ENCODE assay signal across 8 mouse cellular contexts in the genomic region with DNA sequence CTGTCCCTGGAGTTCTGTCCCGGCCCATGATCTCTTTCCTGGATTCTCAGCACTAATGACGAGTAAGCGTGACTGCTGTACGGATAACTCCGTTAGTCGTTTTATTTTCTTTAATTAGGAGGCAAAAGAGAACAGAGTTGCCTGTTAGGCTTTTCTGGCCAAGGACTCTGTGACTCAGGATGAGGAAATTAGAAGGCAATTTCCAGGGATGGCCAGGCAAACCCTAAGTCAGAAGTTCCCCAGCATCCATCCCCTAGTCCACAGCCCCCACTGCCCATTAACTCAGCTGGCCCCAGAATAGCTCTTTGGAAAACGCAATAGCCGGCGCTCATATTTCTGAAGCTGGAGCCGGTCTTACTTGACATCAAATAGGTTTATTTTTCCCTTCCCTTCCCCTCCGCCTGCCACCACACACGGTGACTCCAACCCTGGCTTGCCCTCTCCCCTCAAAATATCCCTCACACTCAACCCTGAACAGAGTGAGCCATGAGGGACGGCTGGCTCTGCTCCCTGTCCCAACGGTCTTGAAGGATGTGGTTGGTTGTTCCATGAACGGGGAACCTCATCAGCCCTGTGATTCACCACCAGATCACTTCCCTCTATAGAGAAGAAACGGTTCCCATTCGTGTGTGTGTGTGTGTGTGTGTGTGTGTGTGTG. TPM values are rescaled to one million over a fixed set of nuclear protein-coding genes. Genes with fewer than 3 reads are reported as not detected.
DNase-seq lines count a peak whose midpoint lies in the region; ATAC-seq and TF ChIP-seq lines count a peak whose summit lies in the region.
"Had no signal": no experiment of that assay in that cellular context is flagged by ENCODE, and none has a peak within 500 bp of the region (broad histone marks: within the 10 kb centered on the region; RNA-seq: fewer than 3 reads in every experiment).

No protein-coding gene starts in this region.

- peaks cover 4% of the 10 kb centered on the region; the same call in 1 of the 2 replicates for H3K9me3 ChIP-seq in embryonic facial prominence, embryonic 10.5 days
- no peaks in the 10 kb centered on the region for H3K9me3 ChIP-seq in heart, embryonic 16.5 days (replicated peaks; ENCODE audit: control insufficient read depth, low read length)
- no peaks in the 10 kb centered on the region for H3K9me3 ChIP-seq in hindbrain, embryonic 14.5 days (ENCODE audit: control insufficient read depth, low read length)
- H3K9me3 ChIP-seq: embryonic facial prominence, embryonic 15.5 days had no signal

- ATAC-seq in heart, embryonic 16.5 days (replicated peaks; ENCODE audit: extremely low read depth, insufficient read depth, low FRiP score) = no peak
- no peak for ATAC-seq in hindbrain, embryonic 14.5 days (ENCODE audit: low FRiP score)

- TF ChIP-seq POLR2A in liver, adult 2 months (IDR thresholded peaks at IDR 0.05; ENCODE audit: extremely low read depth, insufficient read depth, low read length) = no peak

- peak overlapping the region; percentile 23; the same call in 1 of the 2 replicates for H3K4me2 ChIP-seq in heart, embryonic 16.5 days (ENCODE audit: low read depth, low read length)
- H3K4me2 ChIP-seq in hindbrain, embryonic 14.5 days (replicated peaks) = no peak overlapping the region
- H3K4me2 ChIP-seq: embryonic facial prominence, embryonic 15.5 days had no signal

- peaks cover 36% of the 10 kb centered on the region; the same call in 1 of the 2 replicates for H3K79me2 ChIP-seq in liver, adult 2 months (ENCODE audit: control insufficient read depth, insufficient read depth, low read length)

- peak overlapping the region; percentile 77 for H3K27ac ChIP-seq in liver, adult 2 months (replicated peaks; ENCODE audit: insufficient read depth, low read depth, low read length)
- H3K27ac ChIP-seq in embryonic facial prominence, embryonic 10.5 days (replicated peaks) = 0 out of 2 replicates have a peak overlapping the region, but pooled peaks have one; percentile 36
- peak overlapping the region; percentile 51 for H3K27ac ChIP-seq in heart, embryonic 16.5 days (ENCODE audit: low read length)
- H3K27ac ChIP-seq in hindbrain, embryonic 14.5 days = no peak overlapping the region
- H3K27ac ChIP-seq: embryonic facial prominence, embryonic 15.5 days had no signal

- H3K4me3 ChIP-seq in liver, adult 2 months (ENCODE audit: insufficient read depth, low read depth, low read length) = no peak overlapping the region
- H3K4me3 ChIP-seq in embryonic facial prominence, embryonic 10.5 days = no peak overlapping the region
- no peak overlapping the region for H3K4me3 ChIP-seq in heart, embryonic 16.5 days (ENCODE audit: low read length)
- no peak overlapping the region for H3K4me3 ChIP-seq in hindbrain, embryonic 14.5 days (replicated peaks; ENCODE audit: low read length)
- H3K4me3 ChIP-seq: embryonic facial prominence, embryonic 15.5 days had no signal

- H3K4me1 ChIP-seq in liver, adult 2 months (ENCODE audit: control insufficient read depth, insufficient read depth, low read length) = peaks cover 60% of the 10 kb centered on the region
- H3K4me1 ChIP-seq in embryonic facial prominence, embryonic 10.5 days = peaks cover 83% of the 10 kb centered on the region
- H3K4me1 ChIP-seq in heart, embryonic 16.5 days (ENCODE audit: control insufficient read depth, insufficient read depth, low read length) = peaks cover 83% of the 10 kb centered on the region
- peaks cover 28% of the 10 kb centered on the region for H3K4me1 ChIP-seq in hindbrain, embryonic 14.5 days (replicated peaks; ENCODE audit: control insufficient read depth, insufficient read depth, low read length)

- H3K9ac ChIP-seq in liver, adult 2 months (ENCODE audit: low read depth, low read length) = peak overlapping the region; percentile 33; the same call in 1 of the 2 replicates
- H3K9ac ChIP-seq in heart, embryonic 16.5 days (ENCODE audit: low read length) = peak overlapping the region; percentile 21; the same call in 1 of the 2 replicates
- no peak overlapping the region for H3K9ac ChIP-seq in hindbrain, embryonic 14.5 days
- H3K9ac ChIP-seq: embryonic facial prominence, embryonic 15.5 days had no signal

- no peaks in the 10 kb centered on the region for H3K27me3 ChIP-seq in liver, adult 2 months (ENCODE audit: control insufficient read depth, insufficient read depth, low read length)
- peaks cover 7% of the 10 kb centered on the region; the same call in 1 of the 2 replicates for H3K27me3 ChIP-seq in embryonic facial prominence, embryonic 10.5 days (replicated peaks; ENCODE audit: low read depth, poor library complexity, severe bottlenecking)
- no peaks in the 10 kb centered on the region for H3K27me3 ChIP-seq in heart, embryonic 16.5 days (ENCODE audit: control insufficient read depth, insufficient read depth, low read length)
- no peaks in the 10 kb centered on the region for H3K27me3 ChIP-seq in splenic B cell, adult 2 months (ENCODE audit: control insufficient read depth, insufficient read depth, low read length, poor library complexity, severe bottlenecking)
- H3K27me3 ChIP-seq in hindbrain, embryonic 14.5 days (ENCODE audit: control insufficient read depth, insufficient read depth, low read length) = no peaks in the 10 kb centered on the region
- H3K27me3 ChIP-seq: embryonic facial prominence, embryonic 15.5 days had no signal

- no peak for TF ChIP-seq CTCF in liver, adult 2 months (IDR thresholded peaks at IDR 0.05; ENCODE audit: low read depth, low read length)

- 29% methylated on average over 17 of the region's 17 CpGs for WGBS in liver, adult 2 months
- 73% methylated on average over 17 of the region's 17 CpGs for WGBS in embryonic facial prominence, embryonic 10.5 days
- WGBS in heart, embryonic 16.5 days = 50% methylated on average over 17 of the region's 17 CpGs
- 79% methylated on average over 17 of the region's 17 CpGs for WGBS in hindbrain, embryonic 14.5 days

- DNase-seq in liver, adult 2 months (ENCODE audit: extremely low read depth, low read depth, low spot score) = no peak
- no peak for DNase-seq in liver
- DNase-seq in embryonic facial prominence, embryonic 10.5 days (ENCODE audit: low spot score) = no peak
- peak; percentile 32 for DNase-seq in splenic B cell, adult 2 months (ENCODE audit: low read depth, low spot score)
- DNase-seq in hindbrain, embryonic 14.5 days (ENCODE audit: low spot score) = no peak
- DNase-seq in layer of hippocampus, postnatal 36 days = no peak

- H3K36me3 ChIP-seq in liver, adult 2 months (ENCODE audit: control insufficient read depth, insufficient read depth, low read length) = no peaks in the 10 kb centered on the region
- peaks cover 5% of the 10 kb centered on the region for H3K36me3 ChIP-seq in embryonic facial prominence, embryonic 10.5 days (replicated peaks)
- H3K36me3 ChIP-seq in heart, embryonic 16.5 days (ENCODE audit: control insufficient read depth, insufficient read depth) = 0 out of 2 replicates have a peak, but pooled peaks cover 4% of the 10 kb centered on the region
- no peaks in the 10 kb centered on the region; the same call in 1 of the 2 replicates for H3K36me3 ChIP-seq in splenic B cell, adult 2 months (ENCODE audit: control insufficient read depth, insufficient read depth, low read length, poor library complexity, severe bottlenecking)
- H3K36me3 ChIP-seq in hindbrain, embryonic 14.5 days (replicated peaks; ENCODE audit: control insufficient read depth, insufficient read depth) = no peaks in the 10 kb centered on the region
- H3K36me3 ChIP-seq: embryonic facial prominence, embryonic 15.5 days had no signal

RNA-seq across cellular contexts. Expression of gene Sh3pxd2a, which starts 5.6 kb away (rescaled TPM):
- 4.2 and 7.0 TPM in 2 replicates for total RNA-seq in liver, adult 2 months (2014; rRNA removed)
- 10.0 and 13.9 TPM in 2 replicates for polyA plus RNA-seq in liver, adult 2 months (2012; rRNA removed)
- 2.6 and 2.9 TPM in 2 replicates for polyA plus RNA-seq in embryonic facial prominence, embryonic 10.5 days (2016; fragmentation: Nextera tagmentation; extraction: Ambion mirVana)
- 4.5 and 6.3 TPM in 2 replicates for polyA plus RNA-seq in heart, embryonic 16.5 days (2015; fragmentation: Nextera tagmentation; extraction: Ambion mirVana)
- 2.8 and 3.0 TPM in 2 replicates for polyA plus RNA-seq in hindbrain, embryonic 14.5 days (2014; fragmentation: Nextera tagmentation; extraction: Ambion mirVana)
- 10 to 100 TPM; 32.8 to 38.8 TPM for total RNA-seq in layer of hippocampus, postnatal 36 days (2021)
